Mouse (Mus musculus): ENCODE measurements around the gene Aknad1. TPM values are rescaled to one million over a fixed set of nuclear protein-coding genes. Genes with fewer than 3 reads are reported as not detected.

Aknad1 gene
- total RNA-seq (2021) = under 1 TPM; 0.14 to 0.30 TPM
- long read RNA-seq, experiment 1, partial matches to known transcripts = 0 of 1 reads
- long read RNA-seq, experiment 1, other reads (novel, unspliced or antisense) = 1 of 1 reads
- long read RNA-seq, experiment 2 = 0 reads

GRCm38 (mm10) chr3:108739045-108739708 is at the start of gene Aknad1:
Gene Aknad1, plus strand, starts transcription at chr3:108739658.
- peak; percentile 75 for DNase-seq (ENCODE audit: low spot score)

DNA sequence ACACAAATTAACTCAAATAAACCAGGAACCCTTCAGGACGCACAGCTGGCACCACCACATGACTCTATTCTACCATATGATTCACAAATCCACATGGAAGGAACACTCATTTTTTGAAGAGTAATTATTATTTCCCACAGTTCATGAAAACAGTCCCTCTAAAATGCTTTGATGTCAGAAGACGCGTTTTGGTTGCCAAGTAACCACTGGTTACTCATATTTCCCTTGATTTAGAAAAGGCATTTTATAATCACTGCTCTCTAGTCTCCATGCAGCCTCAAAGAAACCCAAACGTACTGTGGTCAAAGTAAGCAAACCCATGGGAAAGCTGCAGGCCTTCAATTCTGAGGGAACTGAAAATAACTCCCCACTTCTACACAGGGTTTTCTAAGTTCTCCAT is 49.5 kb upstream of the Aknad1 start:
- no peak for DNase-seq (ENCODE audit: low spot score)

DNA sequence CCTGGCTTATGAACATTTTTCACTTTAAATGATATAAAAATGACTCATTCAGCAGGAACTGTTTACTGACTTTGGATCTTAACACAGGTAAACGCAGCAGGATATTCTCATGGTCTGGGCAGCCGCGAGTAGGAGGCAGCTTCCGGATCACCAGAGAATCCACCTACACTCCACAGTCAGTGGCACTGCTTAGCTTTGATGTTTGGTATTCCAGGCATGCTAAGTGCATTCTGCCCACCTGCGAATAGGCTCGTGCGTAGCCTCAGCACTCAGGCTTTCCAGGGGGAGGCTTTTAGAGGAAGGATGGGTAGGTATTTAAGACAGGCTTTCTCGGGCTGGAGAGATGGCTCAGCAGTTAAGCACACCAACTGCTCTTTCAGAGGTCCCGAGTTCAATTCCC is 45.1 kb upstream of the Aknad1 start:
- no peak for DNase-seq (ENCODE audit: low spot score)

GRCm38 (mm10) chr3:108698662-108699061 is 40.8 kb upstream of the Aknad1 start:
- no peak for DNase-seq (ENCODE audit: low spot score)

GRCm38 (mm10) chr3:108699786-108700185 is 39.7 kb upstream of the Aknad1 start:
- DNase-seq (ENCODE audit: low spot score) = no peak

GRCm38 (mm10) chr3:108701256-108701655 is 38.2 kb upstream of the Aknad1 start:
- DNase-seq (ENCODE audit: low spot score) = no peak

- no peak for DNase-seq (ENCODE audit: low spot score)
Measured at GRCm38 (mm10) chr3:108702789-108703188, 36.7 kb upstream of the Aknad1 start.

DNA sequence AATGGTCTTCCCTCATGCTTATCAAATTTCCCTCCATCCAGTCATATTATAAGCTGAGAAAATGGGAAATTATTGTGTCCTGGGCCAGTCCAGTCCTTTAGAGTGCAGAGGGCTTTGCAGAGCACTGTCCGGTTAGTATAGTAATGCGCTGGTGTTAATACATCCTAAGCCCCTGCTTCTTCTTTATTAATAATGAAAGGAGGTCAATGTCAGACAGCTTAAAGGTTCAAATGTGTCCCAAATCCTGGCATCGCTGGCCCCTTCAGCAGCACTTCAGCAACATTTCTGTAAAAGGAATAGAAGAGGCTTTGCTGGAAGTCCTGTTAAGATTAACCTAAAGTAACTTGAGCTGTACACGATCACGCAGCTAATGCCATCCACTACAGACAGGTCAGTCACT is 28.2 kb upstream of the Aknad1 start:
- no peak for DNase-seq (ENCODE audit: low spot score)

DNA sequence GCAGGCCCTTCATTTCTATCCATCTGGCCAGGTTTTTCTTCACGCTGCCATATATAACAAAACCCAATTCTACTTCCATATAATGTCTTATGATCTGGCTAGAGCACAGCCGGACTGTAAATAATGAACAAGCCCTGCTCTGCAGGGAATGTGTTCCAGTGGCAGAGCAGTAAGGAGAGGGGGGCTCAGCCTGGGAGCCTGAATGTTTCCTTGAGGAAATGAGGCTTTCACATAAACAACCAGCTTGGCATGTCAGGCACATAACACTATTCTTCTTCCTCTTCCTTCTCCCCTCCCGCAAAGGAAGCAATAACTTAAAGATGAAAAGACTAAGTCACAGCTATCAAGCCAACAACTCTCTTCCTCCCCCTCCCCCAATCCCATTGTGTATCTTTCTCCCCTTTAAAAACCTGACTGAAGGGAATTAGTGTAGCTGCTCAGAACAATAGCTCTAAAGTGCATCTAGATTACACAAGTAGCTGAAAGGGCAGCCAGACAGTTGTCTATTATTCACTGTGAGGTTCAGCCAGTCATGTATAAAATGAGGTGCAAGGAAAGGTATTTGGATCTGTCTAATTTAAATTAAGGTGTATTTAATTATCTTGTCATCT is 26.3 kb upstream of the Aknad1 start:
- no peak for DNase-seq (ENCODE audit: low spot score)

DNA sequence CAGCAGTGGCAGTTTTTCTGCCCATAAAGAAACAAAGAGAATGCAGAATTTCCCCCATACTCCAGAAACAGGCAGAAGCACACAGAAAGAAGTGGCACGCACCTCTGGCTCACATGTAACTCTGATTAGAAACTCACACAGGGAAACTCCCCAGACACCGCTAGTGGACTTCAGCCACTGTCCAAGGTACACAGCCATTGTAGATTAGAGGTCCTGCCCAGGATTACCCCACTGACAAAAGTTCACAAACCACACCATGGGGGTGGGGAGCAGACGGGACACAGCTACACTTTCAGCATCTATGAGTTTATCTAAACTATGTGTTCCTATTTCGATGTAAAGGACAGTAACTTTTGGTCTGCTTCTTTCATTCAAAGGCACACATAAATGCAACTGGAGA is 24.6 kb upstream of the Aknad1 start:
- no peak for DNase-seq (ENCODE audit: low spot score)

DNA sequence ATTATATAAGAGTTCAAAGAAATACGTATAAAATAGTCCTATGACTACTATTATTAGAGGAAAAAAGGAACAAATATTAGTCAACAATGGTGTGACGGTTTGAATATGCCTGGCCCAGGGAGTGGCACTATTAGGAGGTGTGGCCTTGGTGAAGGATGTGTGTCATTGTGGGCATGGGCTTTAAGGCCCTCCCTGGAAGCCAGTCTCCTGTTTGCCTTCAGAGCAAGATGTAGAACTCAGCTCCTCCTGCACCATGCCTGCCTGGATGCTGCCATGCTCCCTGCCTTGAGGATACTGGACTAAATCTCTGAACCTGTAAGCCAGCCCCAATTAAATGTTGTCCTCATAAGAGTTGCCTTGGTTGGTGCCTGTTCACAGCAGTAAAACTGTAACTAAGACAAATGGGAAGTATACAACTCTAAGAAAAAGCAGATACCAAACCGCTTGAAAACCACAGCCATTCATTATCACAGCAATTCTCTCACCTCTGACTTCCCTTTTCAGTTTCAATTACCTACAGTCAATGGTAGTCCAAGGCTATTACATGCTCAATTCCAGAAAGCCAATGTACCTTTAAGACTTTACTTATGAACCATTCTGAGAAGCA is 21.5 kb upstream of the Aknad1 start:
- no peak for DNase-seq (ENCODE audit: low spot score)

DNA sequence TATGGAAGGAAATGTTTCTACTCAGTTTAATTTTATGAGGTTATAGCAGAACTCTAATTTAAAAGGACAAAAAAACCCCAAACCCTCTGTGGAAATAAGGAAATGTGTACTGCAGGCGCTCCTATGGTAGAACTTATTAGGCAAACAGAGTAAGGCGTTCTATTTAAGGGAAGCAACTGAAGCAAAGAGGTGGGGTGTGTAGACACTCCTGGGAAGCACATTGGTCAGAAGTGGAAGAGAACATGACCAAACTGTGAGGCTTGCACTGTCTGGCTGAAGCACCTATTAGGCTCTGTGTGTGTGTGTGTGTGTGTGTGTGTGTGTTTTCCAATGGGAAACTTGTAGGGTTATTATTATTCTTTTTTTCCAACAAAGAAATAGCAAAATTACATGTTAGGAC is 20.1 kb upstream of the Aknad1 start:
- DNase-seq (ENCODE audit: low spot score) = no peak

DNA sequence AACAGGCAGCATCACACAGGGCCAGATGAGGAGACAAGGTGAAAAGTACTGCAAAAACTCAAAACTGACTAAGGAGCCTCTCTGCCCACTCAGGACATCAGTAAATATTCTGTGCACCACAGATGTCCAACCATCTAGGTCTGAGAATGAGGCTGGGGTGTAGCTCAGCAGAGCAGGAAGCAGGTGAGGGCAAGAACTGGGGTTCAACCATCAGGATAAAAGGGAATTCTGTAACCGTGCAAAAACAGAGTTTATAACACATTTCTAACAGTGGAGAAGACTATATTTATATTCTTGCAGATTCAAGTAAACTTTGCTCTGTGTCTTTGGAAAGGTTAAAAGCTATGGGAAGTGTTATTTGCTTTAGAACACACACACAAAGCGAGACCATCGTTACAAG is 19.7 kb upstream of the Aknad1 start:
- no peak for DNase-seq (ENCODE audit: low spot score)

DNA sequence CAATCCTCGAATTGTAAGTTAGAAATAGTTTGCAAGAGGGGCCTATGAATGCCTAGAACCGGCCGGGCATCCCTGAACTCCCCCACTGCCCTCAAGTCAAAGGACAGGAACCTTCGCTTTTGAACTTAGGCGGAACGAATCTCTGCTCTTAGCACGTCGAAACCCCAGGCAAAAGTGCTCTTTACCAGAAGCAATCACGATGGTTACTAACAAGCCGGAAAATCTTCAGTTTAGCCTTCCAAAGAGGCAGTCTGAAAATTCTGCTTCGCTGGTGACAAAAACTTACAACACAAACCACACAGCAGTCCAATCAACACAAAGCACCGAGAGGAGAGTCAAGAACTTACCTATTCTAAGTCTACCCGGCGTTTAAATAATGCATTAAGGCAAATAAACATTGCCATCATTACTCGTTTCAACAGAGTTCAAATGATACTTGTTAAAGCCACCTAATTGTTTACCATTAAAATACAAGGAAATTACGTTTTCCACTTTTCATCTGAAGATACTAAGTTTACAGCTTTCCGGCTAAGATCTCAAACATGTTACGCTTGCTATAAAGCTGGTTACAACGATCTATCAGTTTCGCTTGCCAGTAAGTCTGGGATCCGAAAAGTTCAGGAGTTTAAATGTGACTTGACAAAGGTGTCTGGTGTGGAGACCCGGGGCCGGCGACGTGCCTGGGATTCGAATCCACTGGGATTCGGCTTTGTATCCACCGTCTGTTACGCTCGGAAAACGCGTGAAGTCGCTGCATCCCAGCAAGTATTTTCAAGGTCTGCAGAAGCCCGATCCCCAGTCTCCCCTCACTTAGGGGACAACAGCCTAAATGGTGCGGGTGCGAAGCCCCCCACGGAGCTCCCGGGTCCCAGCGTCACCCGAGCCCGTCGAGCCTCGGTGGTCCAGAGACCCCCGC is 18.1 kb upstream of the Aknad1 start:
- DNase-seq (ENCODE audit: low spot score) = peak; percentile 23

GRCm38 (mm10) chr3:108722036-108722872 is 17.2 kb upstream of the Aknad1 start, which contains the start of gene Gpsm2:
Gene Gpsm2, minus strand, starts transcription at chr3:108722309.
- peak; percentile 94 for DNase-seq (ENCODE audit: low spot score)

DNA sequence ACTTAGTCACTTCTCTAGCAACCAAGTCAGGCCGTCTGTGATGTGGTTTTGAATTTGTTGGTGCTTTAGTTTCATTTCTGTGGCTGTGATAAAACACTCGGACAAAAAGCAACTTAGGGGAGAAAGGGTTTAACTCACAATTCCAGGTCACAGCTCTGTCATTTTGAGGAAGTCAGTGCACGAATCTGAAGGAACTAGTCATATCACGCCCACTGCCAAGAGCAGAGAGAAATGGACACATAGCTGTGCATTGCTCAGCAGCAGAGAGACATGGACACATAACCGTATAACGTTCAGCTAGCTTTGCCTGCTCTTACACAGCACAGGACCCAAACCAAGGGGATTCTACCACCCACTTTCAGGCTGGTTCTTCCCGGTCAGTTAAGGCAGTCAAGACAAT is 13.0 kb upstream of the Aknad1 start:
- DNase-seq (ENCODE audit: low spot score) = no peak

- DNase-seq (ENCODE audit: low spot score) = no peak
Measured at GRCm38 (mm10) chr3:108727344-108727743, 12.1 kb upstream of the Aknad1 start.

DNA sequence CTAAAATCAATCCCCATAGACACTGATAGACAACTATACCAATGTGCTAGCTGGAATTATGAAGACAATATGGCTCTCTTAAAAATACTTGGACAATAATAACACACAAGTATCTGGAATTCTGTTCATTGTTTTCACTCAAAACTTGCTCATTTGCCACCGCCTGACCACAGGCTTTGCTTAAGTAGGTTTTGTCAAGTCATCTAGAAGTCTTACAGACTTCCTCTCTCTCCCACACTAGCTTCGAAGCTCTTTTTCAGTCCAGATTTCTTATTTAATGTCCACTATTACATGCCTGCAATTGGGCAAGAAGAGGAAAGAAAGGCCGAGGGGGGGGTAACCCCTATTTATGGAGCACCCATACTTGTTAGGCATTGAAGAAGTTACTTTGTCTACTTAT is 11.7 kb upstream of the Aknad1 start:
- DNase-seq (ENCODE audit: low spot score) = no peak

DNA sequence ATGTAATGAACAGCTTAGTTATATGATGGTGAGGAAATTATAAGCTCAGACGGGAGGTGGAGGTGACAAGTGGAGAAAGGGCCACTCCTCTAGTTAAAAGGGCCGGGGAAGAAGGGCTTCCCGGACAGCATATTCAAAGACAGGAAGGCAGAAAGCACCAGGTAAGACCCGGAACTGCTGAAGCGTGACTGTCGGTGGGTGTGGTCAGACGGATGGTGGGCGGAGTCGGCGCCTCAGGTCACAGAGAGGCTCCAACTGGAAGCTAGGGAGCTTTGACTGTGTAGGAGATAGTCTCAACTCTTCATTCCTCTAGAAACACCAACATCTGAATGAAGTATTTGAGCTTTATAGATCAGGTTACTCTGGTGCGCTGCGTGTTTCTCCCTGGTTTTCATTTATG is 9.1 kb upstream of the Aknad1 start:
- DNase-seq (ENCODE audit: low spot score) = no peak

GRCm38 (mm10) chr3:108737761-108738160 is 1.7 kb upstream of the Aknad1 start:
- no peak for DNase-seq (ENCODE audit: low spot score)

DNA sequence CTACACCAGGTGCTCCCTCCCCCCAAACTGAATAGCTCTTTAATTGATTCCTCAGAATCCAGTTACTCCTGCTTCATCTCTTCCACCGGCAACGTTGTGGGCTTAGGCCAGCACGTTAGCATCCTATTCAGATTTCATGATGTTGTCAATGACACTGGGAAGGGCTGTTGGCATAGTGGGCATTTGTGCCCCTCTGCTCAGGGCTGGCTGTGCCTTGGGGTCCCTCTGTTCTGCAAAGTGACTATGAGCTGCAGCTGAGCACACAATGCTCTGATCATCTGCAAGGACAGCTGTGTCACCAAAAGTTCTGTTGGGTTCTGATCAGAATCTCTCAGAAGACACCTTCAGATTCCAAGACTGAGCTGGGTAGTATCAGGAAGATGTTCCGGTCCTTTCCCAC is 4.6 kb downstream of the Aknad1 start:
- no peak for DNase-seq (ENCODE audit: low spot score)

Data from gastrocnemius, adult 18-20 months (tissue).